Mouse (Mus musculus) kidney, adult 2 months (tissue): Measurements from ENCODE around the gene Mrps27. TPM values are rescaled to one million over a fixed set of nuclear protein-coding genes. Genes with fewer than 3 reads are reported as not detected.

Experiments
- DNase-seq: peaks from one replicate; pipeline ENCODE4 v3.0.0; 2021
- H3K27ac ChIP-seq: fragments of 200-500 bp; 2 replicates; pipeline ENCODE4 v1.5.1; 2012; ENCODE audit warnings: low read depth, low read length, control low read depth, inconsistent platforms; ENCODE audit not compliant: insufficient read depth
- H3K27me3 ChIP-seq: fragments of 200-500 bp; replicated peaks from 2 replicates; pipeline ENCODE4 v1.6.1; 2012; ENCODE audit warnings: mild to moderate bottlenecking, moderate library complexity, low read length, inconsistent platforms; ENCODE audit not compliant: control insufficient read depth, insufficient read depth
- H3K36me3 ChIP-seq: fragments of 200-500 bp; 2 replicates; pipeline ENCODE4 v1.6.1; 2012; ENCODE audit warnings: mild to moderate bottlenecking, moderate library complexity, low read length, inconsistent platforms; ENCODE audit not compliant: control insufficient read depth, insufficient read depth
- H3K4me1 ChIP-seq: fragments of 200-500 bp; 2 replicates; pipeline ENCODE4 v1.6.1; 2011; ENCODE audit warnings: low read length; ENCODE audit not compliant: control insufficient read depth, insufficient read depth
- H3K4me3 ChIP-seq: fragments of 200-500 bp; 2 replicates; pipeline ENCODE4 v1.5.1; 2011; ENCODE audit warnings: mild to moderate bottlenecking, low read depth, low read length, control low read depth; ENCODE audit not compliant: insufficient read depth
- CTCF ChIP-seq: fragments of 200-500 bp; conservative IDR thresholded peaks from 2 replicates; pipeline ENCODE4 v1.5.1; 2011; ENCODE audit warnings: low read depth, mild to moderate bottlenecking, control low read depth, low read length, moderate library complexity, mixed read lengths; ENCODE audit not compliant: insufficient read depth, insufficient read length
- POLR2A ChIP-seq: fragments of 200-500 bp; IDR thresholded peaks from one replicate; pipeline ENCODE4 v1.6.1; 2011; ENCODE audit warnings: low read depth, low read length, control low read depth
- WGBS: fragments of 180-500 bp; shearing (Covaris S2); methylation state at CpG from one replicate; pipeline ENCODE4 v1.1.7; 2018; 5-methylcytosine and 5-hydroxymethylcytosine counted together
- polyA plus RNA-seq: library from polyadenylated mRNA; depleted of rRNA; stranded (reverse); fragments of >200 nt; gene quantifications from 2 replicates; pipeline ENCODE4 v1.2.3, GENCODE M21; 2012

The Mrps27 gene
- polyA plus RNA-seq, 1 experiment: 26.7 TPM

DNA sequence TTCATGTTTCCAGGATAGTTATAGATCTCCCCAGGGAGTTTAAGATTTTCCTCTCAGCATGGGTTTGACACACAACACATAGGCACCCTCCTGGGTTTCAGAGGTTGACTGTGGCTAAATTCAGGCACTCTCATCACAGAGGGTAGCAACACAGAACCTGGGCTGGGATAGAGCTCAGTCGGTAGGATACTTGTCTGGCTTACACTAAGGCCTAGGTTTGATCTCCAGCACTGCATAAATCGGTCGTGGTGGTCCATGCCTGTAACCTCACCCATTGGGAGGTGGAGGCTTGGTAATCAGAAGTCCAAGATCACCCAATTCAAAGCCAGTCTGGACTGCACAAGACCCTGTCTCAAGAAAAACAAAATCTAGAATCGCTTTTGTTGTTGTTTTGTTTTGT lies 103.7 kb downstream of the Mrps27 start:
- 76% methylated on average over 4 of the region's 4 CpGs for WGBS
- 0 out of 2 replicates have a peak, but pooled peaks cover 3% of the 10 kb centered on the region for H3K4me1 ChIP-seq
- TF ChIP-seq CTCF: no peak
- no peak for TF ChIP-seq POLR2A
- H3K4me3 ChIP-seq: no peak overlapping the region
- H3K27ac ChIP-seq: no peak overlapping the region
- no peaks in the 10 kb centered on the region for H3K27me3 ChIP-seq
- H3K36me3 ChIP-seq: no peaks in the 10 kb centered on the region
- DNase-seq: no peak

DNA sequence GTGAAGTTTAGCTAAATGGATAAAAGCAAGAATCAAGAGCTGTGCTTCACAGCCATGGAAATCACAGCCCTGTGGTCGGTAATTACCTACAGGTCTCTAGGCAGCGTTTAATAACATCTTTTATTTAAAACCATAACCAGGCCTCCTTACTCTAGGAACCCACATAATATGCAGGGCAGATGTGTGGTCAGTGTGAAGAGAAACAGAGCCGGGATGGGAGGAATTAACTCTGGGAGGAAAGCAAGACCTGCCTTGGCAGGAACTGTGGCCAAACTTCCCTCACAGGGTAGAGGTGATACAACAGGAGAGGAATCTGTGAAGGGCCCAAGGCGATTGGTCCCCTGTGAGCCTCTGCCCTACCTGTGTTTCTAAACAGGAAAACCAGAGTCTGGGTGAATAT lies 105.0 kb downstream of the Mrps27 start:
- no peak overlapping the region for H3K27ac ChIP-seq
- no peak for DNase-seq
- no peak overlapping the region for H3K4me3 ChIP-seq
- H3K27me3 ChIP-seq: no peaks in the 10 kb centered on the region
- TF ChIP-seq POLR2A (no peak), CTCF (no peak)
- H3K4me1 ChIP-seq: 0 out of 2 replicates have a peak, but pooled peaks cover 3% of the 10 kb centered on the region
- no peaks in the 10 kb centered on the region for H3K36me3 ChIP-seq
- 86% methylated on average over 4 of the region's 4 CpGs for WGBS

DNA sequence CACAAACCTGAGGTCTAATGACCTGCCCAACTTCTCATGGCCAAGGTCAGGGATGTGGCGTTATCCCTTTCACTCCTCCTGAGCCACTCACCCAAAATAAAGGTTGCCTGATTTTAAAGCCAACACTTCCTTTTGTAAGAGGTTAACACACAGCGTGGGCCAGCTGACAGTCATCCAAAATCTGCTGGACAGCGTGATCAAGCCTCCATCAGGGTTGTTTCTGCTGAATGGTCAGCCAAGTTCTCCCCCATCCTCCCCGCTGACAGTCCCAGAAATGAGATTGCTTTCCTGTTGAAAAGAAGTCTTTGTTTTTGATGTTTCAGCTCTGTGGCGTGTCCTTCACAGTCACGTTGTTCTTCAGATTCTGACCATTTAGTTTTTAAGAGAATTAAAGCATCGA lies 106.2 kb downstream of the Mrps27 start:
- TF ChIP-seq CTCF: no peak
- no peak for TF ChIP-seq POLR2A
- DNase-seq: no peak
- H3K36me3 ChIP-seq: no peaks in the 10 kb centered on the region
- WGBS: 60% methylated on average over 7 of the region's 7 CpGs
- H3K27me3 ChIP-seq: no peaks in the 10 kb centered on the region
- no peaks in the 10 kb centered on the region for H3K4me1 ChIP-seq
- no peak overlapping the region for H3K27ac ChIP-seq
- H3K4me3 ChIP-seq: no peak overlapping the region

DNA sequence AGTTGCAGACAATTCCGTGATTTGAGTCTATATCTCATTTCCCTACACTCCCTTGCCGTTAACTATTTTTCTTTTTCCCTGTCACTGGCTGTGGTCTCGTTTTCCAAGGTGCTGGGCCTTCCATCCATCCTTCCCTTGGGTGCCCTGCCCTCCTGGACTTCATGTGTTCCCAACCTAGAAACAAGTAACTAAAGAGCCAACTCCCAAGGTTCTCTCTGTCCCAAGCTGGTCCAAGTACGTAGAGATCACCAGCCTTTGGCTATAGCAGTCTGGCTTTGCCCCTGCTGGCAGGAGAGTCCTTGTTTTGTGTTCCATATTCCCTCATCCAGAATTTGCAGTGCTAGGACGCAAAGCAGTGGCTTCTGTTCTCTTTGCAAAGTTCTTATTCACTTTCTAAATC lies 106.7 kb downstream of the Mrps27 start:
- DNase-seq: no peak
- 69% methylated on average over 5 of the region's 5 CpGs for WGBS
- Histone ChIP-seq H3K4me3 (no peak overlapping the region), H3K4me1 (no peaks in the 10 kb centered on the region), H3K27ac (no peak overlapping the region), H3K27me3 (no peaks in the 10 kb centered on the region), H3K36me3 (no peaks in the 10 kb centered on the region)
- TF ChIP-seq POLR2A: no peak
- TF ChIP-seq CTCF: no peak

DNA sequence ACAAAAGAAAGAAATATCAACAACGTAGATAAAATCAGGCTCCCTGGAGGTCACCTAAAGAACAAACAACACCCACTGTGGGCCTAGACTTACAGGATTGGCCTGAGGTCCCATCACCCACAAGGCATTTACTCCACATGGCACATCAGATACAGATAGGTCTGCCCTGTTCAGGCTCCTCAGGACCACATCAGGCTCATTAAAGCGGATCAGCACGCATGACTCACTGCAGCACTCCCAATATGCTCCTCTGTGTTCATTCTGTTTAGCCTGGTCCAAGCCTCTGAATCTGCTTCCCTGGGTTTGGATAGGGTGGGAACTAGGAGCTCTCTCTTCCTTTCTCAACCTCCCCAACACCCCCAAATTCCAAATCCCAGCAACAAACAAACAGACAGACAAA lies 107.9 kb downstream of the Mrps27 start:
- Histone ChIP-seq H3K4me3 (no peak overlapping the region), H3K4me1 (no peaks in the 10 kb centered on the region), H3K27ac (no peak overlapping the region), H3K27me3 (no peaks in the 10 kb centered on the region), H3K36me3 (no peaks in the 10 kb centered on the region)
- WGBS: 93% methylated on average over 3 of the region's 3 CpGs
- DNase-seq: no peak
- no peak for TF ChIP-seq POLR2A
- TF ChIP-seq CTCF: no peak

DNA sequence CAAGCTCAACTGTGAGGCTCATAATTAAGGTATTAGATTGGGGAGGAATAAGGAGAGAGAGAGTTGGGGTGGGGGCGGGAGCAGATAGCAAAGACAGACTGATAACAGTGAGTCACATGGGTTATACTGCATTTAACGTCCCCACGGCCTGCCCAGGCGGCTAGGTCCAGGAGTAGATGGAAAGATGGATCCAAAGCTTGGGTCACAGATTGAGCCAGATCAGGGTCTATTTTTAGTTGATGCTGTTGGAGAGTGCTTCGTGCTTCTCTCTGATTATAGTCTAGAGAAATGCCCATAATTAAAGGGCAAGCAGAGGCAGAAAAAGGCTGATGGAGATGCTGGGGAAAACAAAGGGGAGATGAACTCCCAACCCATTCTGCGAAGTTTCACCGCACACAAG lies 110.4 kb downstream of the Mrps27 start:
- DNase-seq: no peak
- Histone ChIP-seq H3K27ac (no peak overlapping the region), H3K4me3 (no peak overlapping the region), H3K4me1 (peaks cover 3% of the 10 kb centered on the region), H3K27me3 (no peaks in the 10 kb centered on the region), H3K36me3 (no peaks in the 10 kb centered on the region)
- TF ChIP-seq POLR2A (no peak), CTCF (no peak)
- WGBS: 94% methylated on average over 7 of the region's 7 CpGs

DNA sequence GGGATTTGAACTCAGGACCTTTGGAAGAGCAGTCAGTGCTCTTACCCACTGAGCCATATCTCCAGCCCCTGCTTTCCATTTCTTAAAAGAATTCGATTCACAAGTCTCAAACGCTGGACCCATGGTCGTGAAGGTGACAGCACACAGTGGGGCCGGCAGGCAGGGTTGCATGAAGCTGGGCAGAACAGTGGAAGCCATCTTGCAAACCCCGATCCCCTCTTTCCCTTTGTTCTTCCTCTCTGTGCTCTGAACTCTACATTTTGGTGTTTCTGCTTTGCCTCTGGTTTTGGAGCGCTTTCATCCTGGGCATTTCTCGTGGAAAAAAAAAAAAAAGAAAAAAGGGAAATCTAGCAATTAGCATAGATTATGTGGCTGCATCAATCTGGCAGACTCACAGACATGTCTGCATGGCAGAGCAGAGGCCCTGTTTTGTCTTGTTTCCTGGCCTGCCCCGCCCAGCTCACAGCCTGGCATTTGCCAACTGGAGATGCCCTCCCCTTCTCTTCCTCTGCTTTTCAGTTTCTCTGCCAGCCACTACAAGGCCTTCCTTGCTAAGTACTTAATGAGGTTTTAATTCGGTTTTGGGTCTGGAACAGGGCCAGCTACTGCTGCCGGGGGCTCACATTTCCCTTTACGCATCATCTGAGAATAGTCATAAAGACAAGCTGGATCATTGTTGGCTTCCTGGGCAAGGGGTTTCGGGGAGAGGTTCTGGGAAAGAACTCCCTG lies 114.2 kb downstream of the Mrps27 start:
- Histone ChIP-seq H3K4me3 (no peak overlapping the region), H3K4me1 (peaks cover 3% of the 10 kb centered on the region), H3K27ac (no peak overlapping the region), H3K36me3 (no peaks in the 10 kb centered on the region), H3K27me3 (no peaks in the 10 kb centered on the region)
- DNase-seq: peak; percentile 13
- WGBS: 71% methylated on average over 12 of the region's 12 CpGs
- TF ChIP-seq POLR2A: no peak
- no peak for TF ChIP-seq CTCF
